Mouse (Mus musculus) thymus, postnatal 10 days (tissue): ENCODE measurements around the gene Lypd6.

Source experiments
- DNase-seq, 2 experiments: peaks; one replicate each; pipeline ENCODE4 v3.0.0; 2021; ENCODE audit warnings: low spot score in 2 of 2

Gene Lypd6

GRCm38 (mm10) chr2:50173730-50174528 is 107.7 kb downstream of the Lypd6 start:
- DNase-seq: no peak

GRCm38 (mm10) chr2:50175709-50176108 is 109.5 kb downstream of the Lypd6 start:
- no peak for DNase-seq

- no peak for DNase-seq
Observed at GRCm38 (mm10) chr2:50179164-50179563, 112.9 kb downstream of the Lypd6 start.

GRCm38 (mm10) chr2:50180423-50180822 is 114.2 kb downstream of the Lypd6 start:
- no peak for DNase-seq

GRCm38 (mm10) chr2:50181332-50181731 is 115.1 kb downstream of the Lypd6 start:
- no peak for DNase-seq

GRCm38 (mm10) chr2:50186711-50187405 is 120.6 kb downstream of the Lypd6 start:
- no peak for DNase-seq

GRCm38 (mm10) chr2:50188856-50189255 is 122.6 kb downstream of the Lypd6 start:
- DNase-seq: no peak

GRCm38 (mm10) chr2:50196681-50197080 is 130.5 kb downstream of the Lypd6 start:
- no peak for DNase-seq

GRCm38 (mm10) chr2:50197801-50198200 is 131.6 kb downstream of the Lypd6 start:
- no peak for DNase-seq

- no peak for DNase-seq
Observed at GRCm38 (mm10) chr2:50200541-50200940, 134.3 kb downstream of the Lypd6 start.

- DNase-seq: no peak
Observed at GRCm38 (mm10) chr2:50220574-50220973, 154.3 kb downstream of the Lypd6 start.

GRCm38 (mm10) chr2:50225019-50225418 is 158.8 kb downstream of the Lypd6 start:
- no peak for DNase-seq

GRCm38 (mm10) chr2:50233491-50233890 is 167.3 kb downstream of the Lypd6 start:
- DNase-seq: no peak
